Mouse (Mus musculus) hindbrain, embryonic 14.5 days (tissue): ENCODE data around the gene Pim1. TPM values are rescaled to one million over a fixed set of nuclear protein-coding genes. Genes with fewer than 3 reads are reported as not detected.
"Not testable (repeated sequence)": the region's sequence is repeated elsewhere in the genome, so short reads cannot be mapped to it uniquely, and the experiment has no call there.

ENCODE experiments used
- ATAC-seq: fragments of 200-750 bp; cut with Nextera tagmentation; 2 replicates; pipeline ENCODE4 v1.8.0; 2017; ENCODE audit warnings: moderate number of reproducible peaks, mild to moderate bottlenecking, moderate TSS enrichment, moderate library complexity; ENCODE audit not compliant: low FRiP score
- DNase-seq: peaks from one replicate; pipeline ENCODE4 v3.0.0-alpha.2; 2015; ENCODE audit warnings: low spot score
- H3K27ac ChIP-seq: fragments of 300-500 bp; sonication (generic); 2 replicates; pipeline ENCODE4 v1.5.1; 2014; ENCODE audit warnings: mild to moderate bottlenecking, moderate library complexity
- H3K27me3 ChIP-seq: fragments of 300-500 bp; sonication (generic); 2 replicates; pipeline ENCODE4 v1.6.1; 2014; ENCODE audit warnings: mild to moderate bottlenecking, low read length, mixed read lengths; ENCODE audit not compliant: control insufficient read depth, insufficient read depth
- H3K36me3 ChIP-seq: fragments of 300-500 bp; sonication (generic); replicated peaks from 2 replicates; pipeline ENCODE4 v1.6.1; 2014; ENCODE audit not compliant: control insufficient read depth, insufficient read depth
- H3K4me1 ChIP-seq: fragments of 300-500 bp; sonication (generic); replicated peaks from 2 replicates; pipeline ENCODE4 v1.6.1; 2014; ENCODE audit warnings: antibody characterized with exemption, low read length, mixed read lengths; ENCODE audit not compliant: control insufficient read depth, insufficient read depth
- H3K4me2 ChIP-seq: fragments of 300-500 bp; sonication (generic); replicated peaks from 2 replicates; pipeline ENCODE4 v1.6.1; 2014; ENCODE audit warnings: mild to moderate bottlenecking, moderate library complexity
- H3K4me3 ChIP-seq: fragments of 300-500 bp; sonication (generic); replicated peaks from 2 replicates; pipeline ENCODE4 v1.5.1; 2014; ENCODE audit warnings: mild to moderate bottlenecking, low read length
- H3K9ac ChIP-seq: fragments of 300-500 bp; sonication (generic); 2 replicates; pipeline ENCODE4 v1.6.1; 2014
- H3K9me3 ChIP-seq: fragments of 300-500 bp; sonication (generic); 2 replicates; pipeline ENCODE4 v1.6.1; 2016; ENCODE audit warnings: low read length; ENCODE audit not compliant: control insufficient read depth
- WGBS: fragments of 180-500 bp; shearing (Covaris S2); extraction: QIAGEN DNeasy Blood & Tissue Kit; methylation state at CpG from one replicate; pipeline ENCODE4 v1.1.7; 2014; 5-methylcytosine and 5-hydroxymethylcytosine counted together
- polyA plus RNA-seq: library from polyadenylated mRNA; unstranded; fragments of >200 nt; fragmentation: Nextera tagmentation; extraction: Ambion mirVana; gene quantifications from 2 replicates; pipeline ENCODE4 v1.2.1, GENCODE M21; 2014

The Pim1 gene
- polyA plus RNA-seq, 1 experiment from 2014 or later, result 7.8 TPM

DNA sequence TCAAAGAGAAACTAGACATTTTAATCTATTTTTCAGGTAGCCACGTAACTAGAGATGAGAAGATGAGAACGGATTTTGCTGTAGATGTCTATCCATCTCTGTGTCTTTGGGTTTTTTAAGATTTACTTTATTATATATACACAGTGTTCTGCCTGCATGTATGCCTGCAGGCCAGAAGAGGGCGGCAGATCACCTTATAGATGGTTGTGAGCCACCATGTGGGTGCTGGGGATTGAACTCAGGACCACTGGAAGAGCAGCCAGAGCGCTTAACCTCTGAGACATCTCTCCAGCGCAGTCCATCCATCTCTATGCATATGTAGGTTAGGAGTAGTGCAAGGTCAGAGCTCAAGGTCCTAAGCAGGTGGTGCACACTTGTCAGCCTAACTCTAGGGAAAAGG lies 13.1 kb downstream of the Pim1 start:
- Histone ChIP-seq H3K9ac (no peak overlapping the region), H3K4me1 (peaks cover 11% of the 10 kb centered on the region; the same call in 1 of the 2 replicates), H3K4me2 (no peak overlapping the region), H3K36me3 (no peaks in the 10 kb centered on the region), H3K27me3 (no peaks in the 10 kb centered on the region), H3K9me3 (no peaks in the 10 kb centered on the region), H3K27ac (no peak overlapping the region), H3K4me3 (no peak overlapping the region)
- ATAC-seq (no peak), DNase-seq (no peak)
- WGBS, result 79% methylated on average over 5 of the region's 5 CpGs

- no peak for DNase-seq
- Histone ChIP-seq H3K27ac (no peak overlapping the region), H3K4me1 (no peaks in the 10 kb centered on the region), H3K4me2 (no peak overlapping the region), H3K9ac (no peak overlapping the region), H3K36me3 (no peaks in the 10 kb centered on the region), H3K4me3 (no peak overlapping the region), H3K27me3 (no peaks in the 10 kb centered on the region), H3K9me3 (no peaks in the 10 kb centered on the region)
- 76% methylated on average over 12 of the region's 12 CpGs for WGBS
- ATAC-seq, result no peak
Observed at GRCm38 (mm10) chr17:29508927-29509608, 18.5 kb downstream of the Pim1 start.

- no peak overlapping the region for H3K27ac ChIP-seq
- H3K9ac ChIP-seq, result no peak overlapping the region
- no peak overlapping the region for H3K4me3 ChIP-seq
- 64% methylated on average over 8 of the region's 8 CpGs for WGBS
- no peaks in the 10 kb centered on the region for H3K27me3 ChIP-seq
- H3K4me2 ChIP-seq, result no peak overlapping the region
- ATAC-seq (no peak), DNase-seq (no peak)
- no peaks in the 10 kb centered on the region for H3K36me3 ChIP-seq
- H3K9me3 ChIP-seq, result no peaks in the 10 kb centered on the region
- H3K4me1 ChIP-seq, result no peaks in the 10 kb centered on the region
Observed at GRCm38 (mm10) chr17:29510691-29511090, 20.1 kb downstream of the Pim1 start.

- DNase-seq (peak; percentile 57), ATAC-seq (peak; percentile 37; the same call in 1 of the 2 replicates)
- Histone ChIP-seq H3K9me3 (no peaks in the 10 kb centered on the region), H3K27ac (no peak overlapping the region), H3K4me1 (no peaks in the 10 kb centered on the region), H3K27me3 (no peaks in the 10 kb centered on the region), H3K4me2 (no peak overlapping the region), H3K36me3 (no peaks in the 10 kb centered on the region), H3K9ac (no peak overlapping the region), H3K4me3 (no peak overlapping the region)
- 45% methylated on average over 13 of the region's 13 CpGs for WGBS
Observed at GRCm38 (mm10) chr17:29513044-29513730, 22.6 kb downstream of the Pim1 start.

- no peak overlapping the region for H3K27ac ChIP-seq
- peak; percentile 46; the same call in 1 of the 2 replicates for ATAC-seq
- no peaks in the 10 kb centered on the region for H3K4me1 ChIP-seq
- H3K4me2 ChIP-seq, result no peak overlapping the region
- no peak overlapping the region for H3K4me3 ChIP-seq
- no peaks in the 10 kb centered on the region for H3K9me3 ChIP-seq
- no peaks in the 10 kb centered on the region for H3K27me3 ChIP-seq
- WGBS, result 4% methylated on average over 11 of the region's 11 CpGs
- peak; percentile 92 for DNase-seq
- H3K9ac ChIP-seq, result no peak overlapping the region
- no peaks in the 10 kb centered on the region for H3K36me3 ChIP-seq
Observed at GRCm38 (mm10) chr17:29514435-29514834, 23.9 kb downstream of the Pim1 start.

- H3K36me3 ChIP-seq, H3K4me2 ChIP-seq, H3K27me3 ChIP-seq, H3K9ac ChIP-seq, H3K27ac ChIP-seq, ATAC-seq, H3K4me3 ChIP-seq, DNase-seq, H3K9me3 ChIP-seq, H3K4me1 ChIP-seq: not testable (repeated sequence)
- WGBS, result 94% methylated on average over 5 of the region's 5 CpGs
Observed at GRCm38 (mm10) chr17:29518665-29519064, 28.1 kb downstream of the Pim1 start.

DNA sequence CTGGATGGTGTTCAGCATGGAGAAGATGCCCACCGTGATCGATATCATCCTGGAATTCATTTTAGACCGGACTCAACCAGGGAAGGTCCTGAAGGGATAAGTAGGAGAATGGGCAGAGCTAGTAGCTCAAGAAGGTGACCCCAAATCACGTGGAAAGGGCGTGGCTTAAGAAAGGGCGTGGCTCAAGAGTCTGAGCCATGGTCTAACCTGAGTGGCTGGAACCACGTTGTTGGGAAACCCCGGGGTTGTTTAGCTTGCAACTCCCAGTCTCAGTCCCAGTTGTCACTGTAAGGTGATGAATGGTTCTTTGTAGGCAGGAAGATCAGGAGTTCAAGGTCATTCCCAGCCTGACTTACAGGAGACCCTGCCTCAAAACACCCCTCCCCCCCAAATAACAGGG lies 29.2 kb downstream of the Pim1 start:
- no peak for ATAC-seq
- H3K9ac ChIP-seq, result no peak overlapping the region
- DNase-seq, result no peak
- no peaks in the 10 kb centered on the region for H3K27me3 ChIP-seq
- no peak overlapping the region for H3K27ac ChIP-seq
- H3K4me1 ChIP-seq, result no peaks in the 10 kb centered on the region
- WGBS, result 81% methylated on average over 8 of the region's 8 CpGs
- no peaks in the 10 kb centered on the region for H3K9me3 ChIP-seq
- H3K4me3 ChIP-seq, result no peak overlapping the region
- H3K4me2 ChIP-seq, result no peak overlapping the region
- H3K36me3 ChIP-seq, result no peaks in the 10 kb centered on the region

- Histone ChIP-seq H3K27me3 (no peaks in the 10 kb centered on the region), H3K27ac (no peak overlapping the region)
- WGBS, result 81% methylated on average over 2 of the region's 2 CpGs
Observed at GRCm38 (mm10) chr17:29525613-29526012, 35.1 kb downstream of the Pim1 start.

GRCm38 (mm10) chr17:29528568-29529187 lies 38.1 kb downstream of the Pim1 start:
- no peak for DNase-seq
- no peak for ATAC-seq
- Histone ChIP-seq H3K36me3 (no peaks in the 10 kb centered on the region), H3K9me3 (0 out of 2 replicates have a peak, but pooled peaks cover 5% of the 10 kb centered on the region), H3K9ac (no peak overlapping the region), H3K4me1 (no peaks in the 10 kb centered on the region), H3K4me3 (no peak overlapping the region), H3K27ac (no peak overlapping the region), H3K4me2 (no peak overlapping the region), H3K27me3 (no peaks in the 10 kb centered on the region)
- 86% methylated on average over 8 of the region's 8 CpGs for WGBS

More at GRCm38 (mm10) chr17:29525613-29526012, 35.1 kb downstream of the Pim1 start:
- H3K9me3 ChIP-seq, result 0 out of 2 replicates have a peak, but pooled peaks cover 5% of the 10 kb centered on the region
- H3K4me2 ChIP-seq, result no peak overlapping the region
- no peaks in the 10 kb centered on the region for H3K4me1 ChIP-seq
- H3K4me3 ChIP-seq, result no peak overlapping the region
- H3K36me3 ChIP-seq, result no peaks in the 10 kb centered on the region
- no peak overlapping the region for H3K9ac ChIP-seq
- ATAC-seq (no peak), DNase-seq (no peak)
